Mouse (Mus musculus): ENCODE results near the gene Ildr2. TPM values are rescaled to one million over a fixed set of nuclear protein-coding genes. Genes with fewer than 3 reads are reported as not detected.

Gene Ildr2
- polyA plus RNA-seq, 1 experiment from 2014 or later, result 4.0 TPM

DNA sequence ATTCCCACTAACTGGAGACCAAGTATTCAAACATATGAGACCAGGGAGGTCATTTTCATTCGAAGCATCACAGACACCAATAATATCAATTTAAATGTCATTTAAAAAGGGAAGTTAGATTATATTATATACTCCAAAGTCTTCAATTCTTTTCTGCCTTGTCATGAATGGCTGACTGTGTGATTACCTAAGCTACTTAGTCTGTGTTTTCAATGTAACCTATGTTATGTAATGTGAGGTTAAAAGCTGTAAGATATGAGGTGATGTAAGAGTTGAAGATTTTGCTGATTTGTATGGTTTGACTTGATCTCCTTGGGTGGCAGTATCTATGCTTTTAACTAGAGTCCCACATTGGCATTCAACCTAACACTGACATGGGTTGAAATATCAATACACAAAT is 88.6 kb downstream of the Ildr2 start:
- Histone ChIP-seq H3K27me3 (ENCODE audit: control insufficient read depth, insufficient read depth, low read depth, low read length) (no peaks in the 10 kb centered on the region), H3K4me2 (ENCODE audit: low read length) (no peak overlapping the region), H3K36me3 (ENCODE audit: control insufficient read depth, insufficient read depth, low read length) (no peaks in the 10 kb centered on the region), H3K27ac (ENCODE audit: low read length) (no peak overlapping the region), H3K4me1 (ENCODE audit: control insufficient read depth, insufficient read depth, low read length) (peaks cover 10% of the 10 kb centered on the region), H3K9ac (ENCODE audit: low read depth, low read length) (no peak overlapping the region), H3K4me3 (ENCODE audit: low read depth, low read length) (no peak overlapping the region), H3K9me3 (replicated peaks; ENCODE audit: control insufficient read depth, low read length, poor library complexity, severe bottlenecking) (no peaks in the 10 kb centered on the region)
- WGBS, result 88% methylated on average over 1 of the region's 1 CpGs
- no peak for ATAC-seq

GRCm38 (mm10) chr1:166343586-166343985 is 89.6 kb downstream of the Ildr2 start:
- no peak overlapping the region for H3K4me3 ChIP-seq (ENCODE audit: low read depth, low read length)

GRCm38 (mm10) chr1:166344300-166345077 is 90.5 kb downstream of the Ildr2 start:
- Histone ChIP-seq H3K4me3 (ENCODE audit: low read depth, low read length) (no peak overlapping the region), H3K4me2 (ENCODE audit: low read length) (no peak overlapping the region), H3K4me1 (ENCODE audit: control insufficient read depth, insufficient read depth, low read length) (peaks cover 10% of the 10 kb centered on the region), H3K27ac (ENCODE audit: low read length) (peak overlapping the region; percentile 60), H3K36me3 (ENCODE audit: control insufficient read depth, insufficient read depth, low read length) (no peaks in the 10 kb centered on the region), H3K27me3 (ENCODE audit: control insufficient read depth, insufficient read depth, low read depth, low read length) (no peaks in the 10 kb centered on the region), H3K9ac (ENCODE audit: low read depth, low read length) (no peak overlapping the region), H3K9me3 (replicated peaks; ENCODE audit: control insufficient read depth, low read length, poor library complexity, severe bottlenecking) (no peaks in the 10 kb centered on the region)
- WGBS, result 31% methylated on average over 8 of the region's 8 CpGs
- peak; percentile 91 for ATAC-seq

More at GRCm38 (mm10) chr1:166343586-166343985, 89.6 kb downstream of the Ildr2 start:
- Histone ChIP-seq H3K4me2 (ENCODE audit: low read length) (no peak overlapping the region), H3K9ac (ENCODE audit: low read depth, low read length) (no peak overlapping the region), H3K9me3 (replicated peaks; ENCODE audit: control insufficient read depth, low read length, poor library complexity, severe bottlenecking) (no peaks in the 10 kb centered on the region), H3K27ac (ENCODE audit: low read length) (no peak overlapping the region), H3K4me1 (ENCODE audit: control insufficient read depth, insufficient read depth, low read length) (peaks cover 10% of the 10 kb centered on the region), H3K36me3 (ENCODE audit: control insufficient read depth, insufficient read depth, low read length) (no peaks in the 10 kb centered on the region), H3K27me3 (ENCODE audit: control insufficient read depth, insufficient read depth, low read depth, low read length) (no peaks in the 10 kb centered on the region)
- no peak for ATAC-seq
- WGBS, result 40% methylated on average over 5 of the region's 5 CpGs

- 94% methylated on average over 6 of the region's 6 CpGs for WGBS
- ATAC-seq, result no peak
- H3K36me3 ChIP-seq (ENCODE audit: control insufficient read depth, insufficient read depth, low read length), result no peaks in the 10 kb centered on the region
- H3K27ac ChIP-seq (ENCODE audit: low read length), result no peak overlapping the region
- peaks cover 10% of the 10 kb centered on the region for H3K4me1 ChIP-seq (ENCODE audit: control insufficient read depth, insufficient read depth, low read length)
- H3K4me2 ChIP-seq (ENCODE audit: low read length), result no peak overlapping the region
- H3K9me3 ChIP-seq (replicated peaks; ENCODE audit: control insufficient read depth, low read length, poor library complexity, severe bottlenecking), result no peaks in the 10 kb centered on the region
- no peak overlapping the region for H3K4me3 ChIP-seq (ENCODE audit: low read depth, low read length)
- no peaks in the 10 kb centered on the region for H3K27me3 ChIP-seq (ENCODE audit: control insufficient read depth, insufficient read depth, low read depth, low read length)
- no peak overlapping the region for H3K9ac ChIP-seq (ENCODE audit: low read depth, low read length)
Measured at GRCm38 (mm10) chr1:166345602-166346001, 91.7 kb downstream of the Ildr2 start.

DNA sequence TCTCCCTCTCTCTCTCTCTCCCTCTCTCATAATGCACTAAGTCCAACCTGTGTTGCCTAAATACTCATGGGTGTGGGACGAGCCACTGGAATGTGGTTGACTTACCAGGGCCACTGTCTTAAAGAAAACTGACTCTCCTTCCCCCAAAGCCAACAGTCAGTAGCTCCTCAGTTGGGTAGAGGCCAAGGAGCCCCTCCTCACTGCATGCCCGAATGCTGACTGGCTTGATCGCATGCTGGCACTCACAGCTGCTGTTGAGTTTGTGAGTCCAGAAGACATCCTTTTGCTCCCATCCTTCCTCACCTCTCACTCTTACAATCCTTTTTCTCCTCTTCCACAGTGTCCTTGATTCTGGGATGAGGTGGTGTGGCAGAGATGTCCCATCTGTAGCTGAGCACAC is 93.0 kb downstream of the Ildr2 start:
- no peaks in the 10 kb centered on the region for H3K27me3 ChIP-seq (ENCODE audit: control insufficient read depth, insufficient read depth, low read depth, low read length)
- no peak overlapping the region for H3K4me3 ChIP-seq (ENCODE audit: low read depth, low read length)
- no peak overlapping the region for H3K9ac ChIP-seq (ENCODE audit: low read depth, low read length)
- ATAC-seq, result no peak
- no peak overlapping the region for H3K4me2 ChIP-seq (ENCODE audit: low read length)
- peaks cover 10% of the 10 kb centered on the region for H3K4me1 ChIP-seq (ENCODE audit: control insufficient read depth, insufficient read depth, low read length)
- no peak overlapping the region for H3K27ac ChIP-seq (ENCODE audit: low read length)
- 81% methylated on average over 3 of the region's 3 CpGs for WGBS
- no peaks in the 10 kb centered on the region for H3K36me3 ChIP-seq (ENCODE audit: control insufficient read depth, insufficient read depth, low read length)
- no peaks in the 10 kb centered on the region for H3K9me3 ChIP-seq (replicated peaks; ENCODE audit: control insufficient read depth, low read length, poor library complexity, severe bottlenecking)

DNA sequence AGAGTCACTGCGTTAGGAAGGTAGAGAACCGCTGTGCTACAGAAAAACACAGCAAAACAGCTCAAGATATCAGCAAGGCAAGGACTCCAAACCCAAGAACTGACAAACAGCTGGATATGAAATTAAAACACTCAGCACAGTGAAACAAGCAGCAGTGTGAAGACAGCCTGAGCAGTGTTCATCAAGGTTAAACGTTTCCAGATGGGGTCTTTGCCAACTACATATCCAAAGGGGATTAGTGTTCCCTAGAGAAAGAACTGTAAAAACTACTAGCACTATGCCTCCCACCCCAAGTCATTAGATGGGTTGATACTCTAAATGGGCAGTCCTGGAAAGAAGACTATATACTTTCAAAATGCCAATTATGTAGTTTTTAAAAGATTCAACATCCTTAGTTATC is 95.4 kb downstream of the Ildr2 start:
- H3K9me3 ChIP-seq (replicated peaks; ENCODE audit: control insufficient read depth, low read length, poor library complexity, severe bottlenecking), result no peaks in the 10 kb centered on the region
- H3K4me2 ChIP-seq (ENCODE audit: low read length), result no peak overlapping the region
- no peak overlapping the region for H3K27ac ChIP-seq (ENCODE audit: low read length)
- no peak overlapping the region for H3K4me3 ChIP-seq (ENCODE audit: low read depth, low read length)
- ATAC-seq, result no peak
- H3K9ac ChIP-seq (ENCODE audit: low read depth, low read length), result no peak overlapping the region
- 86% methylated on average over 3 of the region's 3 CpGs for WGBS
- peaks cover 5% of the 10 kb centered on the region for H3K4me1 ChIP-seq (ENCODE audit: control insufficient read depth, insufficient read depth, low read length)
- H3K27me3 ChIP-seq (ENCODE audit: control insufficient read depth, insufficient read depth, low read depth, low read length), result no peaks in the 10 kb centered on the region
- H3K36me3 ChIP-seq (ENCODE audit: control insufficient read depth, insufficient read depth, low read length), result no peaks in the 10 kb centered on the region

GRCm38 (mm10) chr1:166349751-166350150 is 95.8 kb downstream of the Ildr2 start:
- H3K9ac ChIP-seq (ENCODE audit: low read depth, low read length), result no peak overlapping the region
- ATAC-seq, result no peak
- H3K4me1 ChIP-seq (ENCODE audit: control insufficient read depth, insufficient read depth, low read length), result peaks cover under 1% of the 10 kb centered on the region; the same call in 1 of the 2 replicates
- H3K4me3 ChIP-seq (ENCODE audit: low read depth, low read length), result no peak overlapping the region
- H3K36me3 ChIP-seq (ENCODE audit: control insufficient read depth, insufficient read depth, low read length), result no peaks in the 10 kb centered on the region
- no peak overlapping the region for H3K27ac ChIP-seq (ENCODE audit: low read length)
- no peaks in the 10 kb centered on the region for H3K27me3 ChIP-seq (ENCODE audit: control insufficient read depth, insufficient read depth, low read depth, low read length)
- WGBS, result 88% methylated on average over 11 of the region's 11 CpGs
- no peak overlapping the region for H3K4me2 ChIP-seq (ENCODE audit: low read length)
- no peaks in the 10 kb centered on the region for H3K9me3 ChIP-seq (replicated peaks; ENCODE audit: control insufficient read depth, low read length, poor library complexity, severe bottlenecking)

DNA sequence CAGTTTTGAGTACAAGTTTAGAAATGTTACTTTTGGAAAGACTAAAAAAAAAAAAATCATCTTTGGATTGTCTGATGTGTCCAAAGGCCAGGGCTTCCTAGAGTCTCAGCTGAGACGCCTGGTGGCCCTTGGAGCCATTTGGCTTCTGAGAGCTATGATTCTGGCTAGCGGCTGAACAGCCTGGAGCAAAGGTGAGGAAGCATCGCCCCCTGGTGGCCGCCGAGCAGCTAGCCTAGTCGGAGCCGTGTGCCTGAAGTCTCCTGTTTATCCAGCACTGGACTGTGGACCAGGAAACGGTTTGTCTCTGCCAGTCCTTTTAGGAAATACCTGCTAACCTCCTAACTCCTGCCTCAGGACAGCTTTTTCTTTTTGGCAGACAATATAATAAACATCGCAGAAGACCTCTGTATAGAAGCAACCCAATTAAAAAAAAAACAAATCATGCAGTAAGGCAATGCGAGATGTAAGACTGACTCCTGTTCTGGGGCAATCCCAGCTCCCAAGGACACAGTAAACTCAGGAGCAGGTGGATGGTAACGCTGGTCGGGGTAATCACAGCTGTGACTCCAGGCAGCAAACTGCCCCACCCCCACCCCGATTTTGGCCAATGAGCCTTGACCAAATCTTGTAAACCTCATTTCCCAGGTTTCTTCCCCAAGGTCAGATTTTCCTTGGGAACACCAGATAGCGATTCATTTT is 106.4 kb downstream of the Ildr2 start:
- H3K4me3 ChIP-seq (ENCODE audit: low read depth, low read length), result no peak overlapping the region
- no peaks in the 10 kb centered on the region for H3K36me3 ChIP-seq (ENCODE audit: control insufficient read depth, insufficient read depth, low read length)
- H3K9me3 ChIP-seq (replicated peaks; ENCODE audit: control insufficient read depth, low read length, poor library complexity, severe bottlenecking), result no peaks in the 10 kb centered on the region
- H3K27ac ChIP-seq (ENCODE audit: low read length), result no peak overlapping the region
- H3K27me3 ChIP-seq (ENCODE audit: control insufficient read depth, insufficient read depth, low read depth, low read length), result no peaks in the 10 kb centered on the region
- ATAC-seq, result peak; percentile 95
- H3K4me1 ChIP-seq (ENCODE audit: control insufficient read depth, insufficient read depth, low read length), result no peaks in the 10 kb centered on the region; the same call in 1 of the 2 replicates
- H3K9ac ChIP-seq (ENCODE audit: low read depth, low read length), result no peak overlapping the region
- no peak overlapping the region for H3K4me2 ChIP-seq (ENCODE audit: low read length)
- 22% methylated on average over 14 of the region's 14 CpGs for WGBS

GRCm38 (mm10) chr1:166360896-166361295 is 107.0 kb downstream of the Ildr2 start:
- H3K36me3 ChIP-seq (ENCODE audit: control insufficient read depth, insufficient read depth, low read length), result no peaks in the 10 kb centered on the region
- H3K4me1 ChIP-seq (ENCODE audit: control insufficient read depth, insufficient read depth, low read length), result no peaks in the 10 kb centered on the region; the same call in 1 of the 2 replicates
- no peak overlapping the region for H3K27ac ChIP-seq (ENCODE audit: low read length)
- H3K4me2 ChIP-seq (ENCODE audit: low read length), result no peak overlapping the region
- no peak overlapping the region for H3K4me3 ChIP-seq (ENCODE audit: low read depth, low read length)
- ATAC-seq, result no peak
- WGBS, result 80% methylated on average over 5 of the region's 5 CpGs
- H3K9me3 ChIP-seq (replicated peaks; ENCODE audit: control insufficient read depth, low read length, poor library complexity, severe bottlenecking), result no peaks in the 10 kb centered on the region
- no peak overlapping the region for H3K9ac ChIP-seq (ENCODE audit: low read depth, low read length)
- H3K27me3 ChIP-seq (ENCODE audit: control insufficient read depth, insufficient read depth, low read depth, low read length), result no peaks in the 10 kb centered on the region
